Mouse (Mus musculus) stomach, postnatal 0 days (tissue): ENCODE measurements around the gene Ush1c. TPM values are rescaled to one million over a fixed set of nuclear protein-coding genes. Genes with fewer than 3 reads are reported as not detected.

Source experiments
- ATAC-seq: fragments of 200-750 bp; cut with Nextera tagmentation; 2 replicates; pipeline ENCODE4 v1.8.0; 2017; ENCODE audit not compliant: low FRiP score, low TSS enrichment
- DNase-seq: peaks from one replicate; pipeline ENCODE4 v3.0.0-alpha.2; 2016; ENCODE audit warnings: low spot score
- H3K27ac ChIP-seq: fragments of 300-500 bp; sonication (generic); replicated peaks from 2 replicates; pipeline ENCODE4 v1.5.1; 2014; ENCODE audit warnings: mild to moderate bottlenecking, control low read depth
- H3K27me3 ChIP-seq: fragments of 300-500 bp; sonication (generic); 2 replicates; pipeline ENCODE4 v1.6.1; 2014; ENCODE audit warnings: low read length; ENCODE audit not compliant: control insufficient read depth, insufficient read depth
- H3K36me3 ChIP-seq: fragments of 300-500 bp; sonication (generic); 2 replicates; pipeline ENCODE4 v1.6.1; 2014; ENCODE audit warnings: low read length, mixed read lengths; ENCODE audit not compliant: control insufficient read depth, insufficient read depth
- H3K4me1 ChIP-seq: fragments of 300-500 bp; sonication (generic); replicated peaks from 2 replicates; pipeline ENCODE4 v1.6.1; 2014; ENCODE audit warnings: antibody characterized with exemption; ENCODE audit not compliant: control insufficient read depth, insufficient read depth
- H3K4me2 ChIP-seq: fragments of 300-500 bp; sonication (generic); replicated peaks from 2 replicates; pipeline ENCODE4 v1.6.1; 2014; ENCODE audit warnings: low read depth, mild to moderate bottlenecking, control low read depth, moderate library complexity
- H3K4me3 ChIP-seq: fragments of 300-500 bp; sonication (generic); 2 replicates; pipeline ENCODE4 v1.5.1; 2014; ENCODE audit warnings: low read depth, low read length, control low read depth
- H3K9ac ChIP-seq: fragments of 300-500 bp; sonication (generic); 2 replicates; pipeline ENCODE4 v1.6.1; 2014; ENCODE audit warnings: mild to moderate bottlenecking, low read length, control low read depth, mixed read lengths
- H3K9me3 ChIP-seq: fragments of 300-500 bp; sonication (generic); 2 replicates; pipeline ENCODE4 v1.6.1; 2016; ENCODE audit warnings: low read length; ENCODE audit not compliant: control insufficient read depth
- CTCF ChIP-seq: IDR thresholded peaks from 2 replicates; pipeline ENCODE4 v1.5.1; 2016; ENCODE audit warnings: antibody characterized with exemption, low read depth, mild to moderate bottlenecking, moderate library complexity
- EP300 ChIP-seq: optimal IDR thresholded peaks from 2 replicates; pipeline ENCODE3; 2016; ENCODE audit warnings: antibody characterized with exemption
- WGBS: fragments of 180-500 bp; shearing (Covaris S2); extraction: QIAGEN DNeasy Blood & Tissue Kit; methylation state at CpG from one replicate; pipeline ENCODE4 v1.1.7; 2014; 5-methylcytosine and 5-hydroxymethylcytosine counted together
- polyA plus RNA-seq: library from polyadenylated mRNA; unstranded; fragments of >200 nt; fragmentation: Nextera tagmentation; extraction: Ambion mirVana; gene quantifications from 2 replicates; pipeline ENCODE4 v1.2.1, GENCODE M21; 2015

The Ush1c gene
- polyA plus RNA-seq, 1 experiment from 2014 or later, result 2.1 TPM

DNA sequence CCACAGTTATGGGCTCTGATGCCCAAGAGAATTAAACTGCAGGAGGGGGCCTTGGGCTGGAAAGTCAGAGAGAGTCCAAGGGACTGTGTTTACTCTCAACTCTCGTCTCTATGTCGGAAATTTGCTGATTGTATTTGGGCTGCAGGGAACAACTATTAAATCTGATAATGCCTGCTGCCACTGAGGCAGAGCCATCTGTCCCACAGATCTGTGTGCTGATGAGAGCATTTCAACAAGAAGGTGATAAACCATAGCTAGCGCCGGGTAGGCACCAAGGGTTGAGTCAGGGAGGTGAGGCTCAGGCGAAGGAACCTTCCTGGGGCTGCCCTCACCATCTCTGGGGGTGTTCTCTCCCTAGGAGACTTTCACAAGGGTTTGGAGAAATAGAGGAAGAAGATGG is 75.6 kb downstream of the Ush1c start:
- DNase-seq, result no peak
- no peaks in the 10 kb centered on the region for H3K4me1 ChIP-seq
- WGBS, result 75% methylated on average over 5 of the region's 5 CpGs

DNA sequence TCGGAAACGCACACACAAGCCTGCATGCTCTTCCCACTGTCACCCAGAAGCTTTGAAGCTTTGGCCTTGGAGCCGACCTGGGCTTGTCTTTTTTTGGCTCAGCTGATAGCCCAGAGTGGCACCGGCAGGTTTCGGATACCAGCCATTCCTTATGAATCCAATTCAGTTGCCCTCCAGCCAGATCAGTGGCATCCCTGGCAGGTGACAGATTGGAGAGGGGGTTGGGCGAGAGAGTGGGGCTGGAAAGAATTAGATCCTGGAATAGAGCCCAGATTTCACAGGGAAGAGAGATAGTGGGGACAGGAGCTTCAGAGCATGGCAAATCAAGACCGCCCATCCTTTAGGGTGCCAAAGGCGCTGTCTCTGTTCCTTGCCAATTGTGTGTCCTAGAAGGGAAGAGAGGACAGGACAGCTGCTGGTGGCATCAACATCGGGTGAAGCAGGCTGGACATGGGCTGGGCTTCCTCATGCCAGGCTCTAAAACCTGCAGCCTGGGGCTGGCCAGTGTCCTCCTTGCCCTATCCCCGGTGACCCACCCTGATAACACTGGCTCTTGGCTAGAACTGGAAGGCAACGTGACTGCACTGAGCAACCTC is 76.1 kb downstream of the Ush1c start:
- Histone ChIP-seq H3K36me3 (no peaks in the 10 kb centered on the region), H3K4me2 (no peak overlapping the region), H3K27me3 (no peaks in the 10 kb centered on the region), H3K4me1 (no peaks in the 10 kb centered on the region), H3K4me3 (no peak overlapping the region), H3K9ac (no peak overlapping the region), H3K27ac (no peak overlapping the region), H3K9me3 (no peaks in the 10 kb centered on the region)
- TF ChIP-seq CTCF (no peak), EP300 (no peak)
- DNase-seq, result no peak
- 71% methylated on average over 11 of the region's 11 CpGs for WGBS
- ATAC-seq, result no peak

More for the DNA sequence above, 75.6 kb downstream of the Ush1c start:
- Histone ChIP-seq H3K27ac (no peak overlapping the region), H3K27me3 (no peaks in the 10 kb centered on the region), H3K4me2 (no peak overlapping the region), H3K9me3 (no peaks in the 10 kb centered on the region), H3K36me3 (no peaks in the 10 kb centered on the region), H3K9ac (no peak overlapping the region), H3K4me3 (no peak overlapping the region)
- TF ChIP-seq EP300 (no peak), CTCF (no peak)
- no peak for ATAC-seq

DNA sequence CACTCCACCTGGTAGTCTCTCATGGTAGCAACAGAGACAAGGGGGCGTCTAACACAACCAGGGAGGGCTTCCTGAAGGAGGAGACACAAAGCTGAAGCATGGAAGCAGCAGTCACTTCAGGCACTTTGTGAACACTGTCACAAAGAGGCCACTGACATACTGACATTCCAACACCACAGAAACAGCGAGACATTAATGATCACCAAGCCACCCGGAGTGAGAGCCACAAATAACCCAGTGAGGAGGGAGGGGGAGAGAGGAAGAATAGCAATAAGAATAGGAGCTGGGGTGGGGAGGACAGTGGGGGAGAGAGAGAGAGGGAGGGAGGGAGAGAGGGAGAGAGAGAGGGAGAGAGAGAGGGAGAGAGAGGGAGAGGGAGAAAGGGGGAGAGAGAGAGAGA is 76.7 kb downstream of the Ush1c start:
- WGBS, result 53% methylated on average over 3 of the region's 3 CpGs
- Histone ChIP-seq H3K4me2 (no peak overlapping the region), H3K9ac (no peak overlapping the region), H3K36me3 (no peaks in the 10 kb centered on the region), H3K27ac (no peak overlapping the region), H3K4me3 (no peak overlapping the region), H3K4me1 (no peaks in the 10 kb centered on the region), H3K9me3 (no peaks in the 10 kb centered on the region), H3K27me3 (no peaks in the 10 kb centered on the region)
- DNase-seq, result no peak
- ATAC-seq, result no peak
- no peak for TF ChIP-seq CTCF
- no peak for TF ChIP-seq EP300

DNA sequence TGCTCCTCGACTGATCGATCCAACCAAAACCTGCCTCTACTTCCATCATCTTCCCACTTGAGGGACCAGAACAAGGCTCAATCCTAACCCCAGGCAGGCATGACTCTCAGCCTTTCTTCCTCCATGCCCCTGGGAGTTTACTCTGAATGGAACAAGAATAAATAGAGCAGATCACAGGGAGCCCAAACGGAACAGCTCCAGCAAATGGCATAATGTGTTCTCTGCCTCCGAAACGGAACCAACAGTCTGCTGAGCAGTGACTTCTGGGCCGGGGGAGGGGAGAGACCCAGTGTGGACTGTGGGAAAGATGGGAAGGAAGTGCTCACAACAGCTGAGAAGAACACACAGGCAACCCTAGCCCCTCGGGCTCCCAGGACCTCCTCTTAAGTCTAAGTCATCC is 80.6 kb downstream of the Ush1c start:
- no peaks in the 10 kb centered on the region for H3K27me3 ChIP-seq
- H3K4me1 ChIP-seq, result no peaks in the 10 kb centered on the region
- no peak overlapping the region for H3K27ac ChIP-seq
- ATAC-seq (no peak), DNase-seq (no peak)
- TF ChIP-seq EP300 (no peak), CTCF (no peak)
- H3K4me3 ChIP-seq, result no peak overlapping the region
- no peaks in the 10 kb centered on the region for H3K36me3 ChIP-seq
- no peak overlapping the region for H3K9ac ChIP-seq
- H3K4me2 ChIP-seq, result no peak overlapping the region
- 66% methylated on average over 7 of the region's 7 CpGs for WGBS
- H3K9me3 ChIP-seq, result no peaks in the 10 kb centered on the region

DNA sequence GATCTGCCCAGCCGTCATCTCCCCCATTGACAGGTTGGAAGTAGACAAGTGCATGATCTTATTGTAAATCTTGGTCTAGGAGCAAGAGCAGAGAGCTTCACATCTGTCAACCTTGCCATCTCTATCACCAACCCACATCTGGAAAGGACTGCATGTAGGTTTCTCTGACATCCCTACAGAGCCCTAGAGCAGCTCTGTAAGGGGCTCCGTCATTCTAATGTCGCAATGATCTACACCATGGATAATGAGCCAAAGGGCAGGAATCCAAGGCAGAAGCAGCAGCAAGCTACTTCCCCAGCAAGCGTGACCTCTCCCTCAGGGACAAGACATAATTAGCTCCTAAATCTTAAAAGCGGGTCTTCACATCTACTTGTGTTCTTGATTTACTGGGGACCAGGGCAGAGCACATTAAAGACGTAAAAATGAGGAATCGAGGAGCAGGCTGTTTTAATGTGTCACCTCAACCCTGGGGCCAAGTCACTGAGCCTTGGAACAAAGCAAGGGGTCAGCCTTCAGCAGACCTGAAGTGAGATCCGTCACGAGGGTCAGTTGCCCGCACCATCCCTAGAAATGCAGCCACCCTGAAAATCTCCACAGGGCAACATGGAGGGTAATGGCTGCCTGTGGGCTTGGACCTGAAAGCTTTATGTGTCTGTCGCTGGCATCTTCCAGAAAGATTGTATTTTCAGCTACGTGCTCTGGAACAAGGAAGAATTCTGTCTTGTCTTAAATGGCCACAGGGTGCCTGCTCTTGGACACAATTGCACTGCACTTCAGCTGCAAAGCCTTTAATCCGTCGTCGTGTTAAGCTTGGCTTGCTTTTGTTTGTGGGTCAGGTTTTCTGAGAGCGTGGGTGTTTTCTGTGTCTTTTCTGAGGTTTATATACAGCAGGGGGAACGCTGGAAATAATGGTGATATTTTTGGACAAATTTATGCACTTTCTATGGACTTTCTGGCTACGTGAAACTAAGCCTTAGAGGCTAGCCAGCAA is 83.5 kb downstream of the Ush1c start:
- TF ChIP-seq CTCF (no peak), EP300 (no peak)
- DNase-seq, result no peak
- Histone ChIP-seq H3K9ac (no peak overlapping the region), H3K27ac (no peak overlapping the region), H3K36me3 (no peaks in the 10 kb centered on the region), H3K4me2 (no peak overlapping the region), H3K4me3 (no peak overlapping the region), H3K4me1 (no peaks in the 10 kb centered on the region), H3K27me3 (no peaks in the 10 kb centered on the region), H3K9me3 (no peaks in the 10 kb centered on the region)
- 73% methylated on average over 18 of the region's 18 CpGs for WGBS
- ATAC-seq, result no peak
